Mouse (Mus musculus): ENCODE data around the gene Csnk1d.

DNA sequence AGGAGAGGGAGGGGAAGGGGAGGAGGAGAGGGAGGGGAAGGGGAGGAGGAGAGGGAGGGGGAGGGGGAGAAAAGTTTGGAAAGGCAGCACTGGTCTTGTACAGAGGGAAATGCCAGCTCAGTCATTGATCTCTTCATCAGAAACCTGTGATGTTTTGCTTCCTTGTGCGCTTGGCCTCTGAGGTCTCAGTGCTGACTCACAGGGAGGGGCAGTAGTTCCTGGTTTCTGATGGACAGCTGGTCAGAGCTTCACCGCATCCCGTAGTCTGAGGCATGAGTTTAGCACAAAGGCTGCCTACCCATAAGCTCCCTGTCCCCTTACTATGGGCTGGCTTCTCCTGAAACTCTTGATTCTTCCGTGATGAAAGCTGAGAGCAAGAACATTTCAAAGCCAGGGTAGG is 52.3 kb downstream of the Csnk1d start:
- TF ChIP-seq HCFC1 (IDR thresholded peaks at IDR 0.05; ENCODE audit: borderline replicate concordance, insufficient read depth, low read length) (no peak), CHD2 (IDR thresholded peaks at IDR 0.05; ENCODE audit: low read depth, low read length) (no peak), ZNF384 (IDR thresholded peaks at IDR 0.05; ENCODE audit: low read depth, low read length) (no peak)
